Mouse (Mus musculus) intestine, postnatal 0 days (tissue): ENCODE measurements around the gene Grb2. TPM values are rescaled to one million over a fixed set of nuclear protein-coding genes. Genes with fewer than 3 reads are reported as not detected.

ENCODE experiments used
- ATAC-seq: fragments of 200-750 bp; cut with Nextera tagmentation; 2 replicates; pipeline ENCODE4 v1.8.0; 2017; ENCODE audit warnings: mild to moderate bottlenecking, moderate TSS enrichment, moderate library complexity
- H3K27ac ChIP-seq: fragments of 300-500 bp; sonication (generic); 2 replicates; pipeline ENCODE4 v1.5.1; 2014; ENCODE audit warnings: mild to moderate bottlenecking, low read depth, low read length, moderate library complexity
- H3K27me3 ChIP-seq: fragments of 300-500 bp; sonication (generic); replicated peaks from 2 replicates; pipeline ENCODE4 v1.6.1; 2014; ENCODE audit warnings: low read length, mixed read lengths; ENCODE audit not compliant: control insufficient read depth, insufficient read depth
- H3K36me3 ChIP-seq: fragments of 300-500 bp; sonication (generic); 2 replicates; pipeline ENCODE4 v1.6.1; 2014; ENCODE audit warnings: mild to moderate bottlenecking, moderate library complexity; ENCODE audit not compliant: control insufficient read depth, insufficient read depth
- H3K4me1 ChIP-seq: fragments of 300-500 bp; sonication (generic); replicated peaks from 2 replicates; pipeline ENCODE4 v1.6.1; 2014; ENCODE audit warnings: antibody characterized with exemption, low read length, mixed read lengths; ENCODE audit not compliant: control insufficient read depth, insufficient read depth
- H3K4me2 ChIP-seq: fragments of 300-500 bp; sonication (generic); replicated peaks from 2 replicates; pipeline ENCODE4 v1.6.1; 2014; ENCODE audit warnings: low read depth, mild to moderate bottlenecking, moderate library complexity
- H3K4me3 ChIP-seq: fragments of 300-500 bp; sonication (generic); 2 replicates; pipeline ENCODE4 v1.5.1; 2014; ENCODE audit warnings: low read depth, low read length
- H3K9ac ChIP-seq: fragments of 300-500 bp; sonication (generic); 2 replicates; pipeline ENCODE4 v1.6.1; 2014; ENCODE audit warnings: mild to moderate bottlenecking, low read depth, low read length
- H3K9me3 ChIP-seq: fragments of 300-500 bp; sonication (generic); 2 replicates; pipeline ENCODE4 v1.6.1; 2016; ENCODE audit warnings: mixed run types; ENCODE audit not compliant: control insufficient read depth
- CTCF ChIP-seq: sonication (generic); IDR thresholded peaks from 2 replicates; pipeline ENCODE4 v1.5.1; 2016; ENCODE audit warnings: low read depth, mild to moderate bottlenecking, control low read depth, antibody characterized with exemption, moderate library complexity
- WGBS: fragments of 180-500 bp; shearing (Covaris S2); extraction: QIAGEN DNeasy Blood & Tissue Kit; methylation state at CpG from one replicate; pipeline ENCODE4 v1.1.7; 2014; 5-methylcytosine and 5-hydroxymethylcytosine counted together
- polyA plus RNA-seq: library from polyadenylated mRNA; unstranded; fragments of >200 nt; fragmentation: Nextera tagmentation; extraction: Ambion mirVana; gene quantifications from 2 replicates; pipeline ENCODE4 v1.2.1, GENCODE M21; 2015

The Grb2 gene
- polyA plus RNA-seq, 1 experiment from 2014 or later = 60.5 TPM

- Histone ChIP-seq H3K9ac (no peak overlapping the region), H3K4me3 (no peak overlapping the region), H3K27me3 (no peaks in the 10 kb centered on the region), H3K36me3 (peaks cover 7% of the 10 kb centered on the region; the same call in 1 of the 2 replicates), H3K4me2 (no peak overlapping the region), H3K9me3 (no peaks in the 10 kb centered on the region), H3K4me1 (0 out of 2 replicates have a peak, but pooled peaks cover 3% of the 10 kb centered on the region), H3K27ac (no peak overlapping the region)
- TF ChIP-seq CTCF = no peak
- 60% methylated on average over 5 of the region's 5 CpGs for WGBS
- peak; percentile 88 for ATAC-seq
Observed at GRCm38 (mm10) chr11:115638498-115639409, 69.6 kb downstream of the Grb2 start.

- no peak overlapping the region for H3K27ac ChIP-seq
- H3K4me2 ChIP-seq = no peak overlapping the region
- ATAC-seq = no peak
- TF ChIP-seq CTCF = no peak
- H3K27me3 ChIP-seq = no peaks in the 10 kb centered on the region
- WGBS = 70% methylated on average over 3 of the region's 3 CpGs
- no peaks in the 10 kb centered on the region for H3K9me3 ChIP-seq
- no peaks in the 10 kb centered on the region for H3K36me3 ChIP-seq
- H3K4me1 ChIP-seq = 0 out of 2 replicates have a peak, but pooled peaks cover 3% of the 10 kb centered on the region
- H3K4me3 ChIP-seq = no peak overlapping the region
- H3K9ac ChIP-seq = no peak overlapping the region
Observed at GRCm38 (mm10) chr11:115636960-115637359, 71.4 kb downstream of the Grb2 start.

GRCm38 (mm10) chr11:115635484-115635883 lies 72.9 kb downstream of the Grb2 start:
- Histone ChIP-seq H3K4me2 (no peak overlapping the region), H3K36me3 (no peaks in the 10 kb centered on the region), H3K4me1 (0 out of 2 replicates have a peak, but pooled peaks cover 3% of the 10 kb centered on the region), H3K27ac (no peak overlapping the region), H3K27me3 (no peaks in the 10 kb centered on the region), H3K4me3 (no peak overlapping the region), H3K9ac (no peak overlapping the region), H3K9me3 (no peaks in the 10 kb centered on the region)
- WGBS = 78% methylated on average over 8 of the region's 8 CpGs
- ATAC-seq = no peak
- TF ChIP-seq CTCF = no peak

GRCm38 (mm10) chr11:115635041-115635440 lies 73.4 kb downstream of the Grb2 start:
- Histone ChIP-seq H3K4me2 (no peak overlapping the region), H3K4me3 (no peak overlapping the region), H3K27ac (no peak overlapping the region), H3K27me3 (no peaks in the 10 kb centered on the region), H3K9me3 (no peaks in the 10 kb centered on the region), H3K9ac (no peak overlapping the region), H3K4me1 (0 out of 2 replicates have a peak, but pooled peaks cover 3% of the 10 kb centered on the region), H3K36me3 (no peaks in the 10 kb centered on the region)
- TF ChIP-seq CTCF = no peak
- ATAC-seq = no peak
- 83% methylated on average over 8 of the region's 8 CpGs for WGBS

GRCm38 (mm10) chr11:115634109-115634508 lies 74.3 kb downstream of the Grb2 start:
- Histone ChIP-seq H3K9ac (no peak overlapping the region), H3K4me2 (no peak overlapping the region), H3K27me3 (no peaks in the 10 kb centered on the region), H3K4me1 (no peaks in the 10 kb centered on the region), H3K4me3 (no peak overlapping the region), H3K9me3 (no peaks in the 10 kb centered on the region), H3K36me3 (no peaks in the 10 kb centered on the region), H3K27ac (no peak overlapping the region)
- TF ChIP-seq CTCF = no peak
- 73% methylated on average over 4 of the region's 4 CpGs for WGBS
- no peak for ATAC-seq

- H3K9ac ChIP-seq = no peak overlapping the region
- H3K27me3 ChIP-seq = no peaks in the 10 kb centered on the region
- H3K36me3 ChIP-seq = no peaks in the 10 kb centered on the region
- no peaks in the 10 kb centered on the region for H3K4me1 ChIP-seq
- no peaks in the 10 kb centered on the region for H3K9me3 ChIP-seq
- no peak for TF ChIP-seq CTCF
- H3K4me2 ChIP-seq = no peak overlapping the region
- ATAC-seq = no peak
- WGBS = 88% methylated on average over 10 of the region's 10 CpGs
- no peak overlapping the region for H3K27ac ChIP-seq
- H3K4me3 ChIP-seq = no peak overlapping the region
Observed at GRCm38 (mm10) chr11:115632862-115633261, 75.5 kb downstream of the Grb2 start.
